Mouse (Mus musculus) liver, embryonic 15.5 days (tissue): ENCODE data around the gene Gm9837. TPM values are rescaled to one million over a fixed set of nuclear protein-coding genes. Genes with fewer than 3 reads are reported as not detected.

Experiments used
- polyA plus RNA-seq: library from polyadenylated mRNA; unstranded; fragments of >200 nt; fragmentation: Nextera tagmentation; extraction: Ambion mirVana; gene quantifications from 2 replicates; pipeline ENCODE4 v1.2.1, GENCODE M21; 2015

Gm9837 gene
- polyA plus RNA-seq, 1 experiment from 2014 or later = not detected

Other genes with a start within 250 kb of the Gm9837 start
- gene Hspa4, start 170.0 kb downstream of the Gm9837 start, polyA plus RNA-seq = 37.1 and 41.7 TPM in 2 replicates
- 7.2 and 7.8 TPM in 2 replicates for gene Zcchc10, start 145.8 kb downstream of the Gm9837 start, polyA plus RNA-seq
- 8.0 and 9.7 TPM in 2 replicates for gene Aff4, start 119.6 kb downstream of the Gm9837 start, polyA plus RNA-seq
- gene Leap2, start 47.3 kb downstream of the Gm9837 start, polyA plus RNA-seq = 49.7 and 54.7 TPM in 2 replicates
- gene Uqcrq, start 39.6 kb downstream of the Gm9837 start, polyA plus RNA-seq = 473 and 512 TPM in 2 replicates
- 0.13 and 0.24 TPM in 2 replicates for gene Gdf9, start 39.5 kb downstream of the Gm9837 start, polyA plus RNA-seq
- gene Gm10447, start 13.4 kb downstream of the Gm9837 start, polyA plus RNA-seq = 0.09 and 0.13 TPM in 2 replicates
- gene Shroom1, start 13.3 kb downstream of the Gm9837 start, polyA plus RNA-seq = 2.9 and 4.0 TPM in 2 replicates
- gene Gm9945, start 9.7 kb upstream of the Gm9837 start, polyA plus RNA-seq = 0.62 and 0.99 TPM in 2 replicates
- gene Sowaha, start 9.8 kb upstream of the Gm9837 start, polyA plus RNA-seq = 18.7 and 23.0 TPM in 2 replicates
- gene Sept8, start 48.8 kb upstream of the Gm9837 start, polyA plus RNA-seq = 18.2 and 18.3 TPM in 2 replicates
- gene Kif3a, start 96.9 kb upstream of the Gm9837 start, polyA plus RNA-seq = 7.3 and 7.5 TPM in 2 replicates
- gene Il4, start 148.2 kb upstream of the Gm9837 start, polyA plus RNA-seq = 0.35 and 0.52 TPM in 2 replicates
- not detected in 2 replicates for gene Il13, start 164.2 kb upstream of the Gm9837 start, polyA plus RNA-seq
- 11.8 and 12.7 TPM in 2 replicates for gene Rad50, start 236.8 kb upstream of the Gm9837 start, polyA plus RNA-seq